Mouse (Mus musculus): ENCODE measurements around the gene Ripply2. TPM values are rescaled to one million over a fixed set of nuclear protein-coding genes. Genes with fewer than 3 reads are reported as not detected.
A peak's percentile ranks its signal among the peaks of the same experiment; 100 is the strongest.

Gene Ripply2
- polyA plus RNA-seq, 1 experiment from 2014 or later, result 4.3 TPM

DNA sequence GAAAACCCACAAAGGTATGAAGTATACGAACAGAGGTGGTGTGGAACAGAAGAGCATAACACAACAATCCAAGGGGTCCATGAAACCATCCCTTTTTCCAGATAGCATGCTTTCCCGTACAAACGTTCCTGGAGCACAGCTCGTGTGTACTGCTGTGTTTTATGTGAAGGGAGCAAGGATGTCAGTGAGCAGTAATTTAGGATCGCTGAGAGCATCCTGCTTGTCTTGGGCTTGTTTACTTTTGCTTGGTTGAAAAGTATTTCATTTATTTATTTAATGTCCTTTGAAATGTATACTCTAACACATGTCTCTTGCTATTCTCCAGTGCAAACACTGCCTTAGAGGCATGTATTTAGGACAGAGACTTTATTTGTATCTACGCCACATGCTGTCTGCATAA lies 30.2 kb upstream of the Ripply2 start:
- WGBS, result 86% methylated on average over 6 of the region's 6 CpGs
- Histone ChIP-seq H3K4me1 (ENCODE audit: control insufficient read depth, insufficient read depth, low read length) (no peaks in the 10 kb centered on the region), H3K4me2 (ENCODE audit: low read length) (no peak overlapping the region), H3K27ac (ENCODE audit: low read depth, low read length) (no peak overlapping the region), H3K9ac (ENCODE audit: low read length) (no peak overlapping the region), H3K27me3 (replicated peaks; ENCODE audit: control insufficient read depth, insufficient read depth, low read length) (no peaks in the 10 kb centered on the region), H3K4me3 (ENCODE audit: low read depth, low read length) (no peak overlapping the region), H3K9me3 (replicated peaks; ENCODE audit: control insufficient read depth, low read length) (no peaks in the 10 kb centered on the region), H3K36me3 (ENCODE audit: control insufficient read depth, insufficient read depth, low read length) (no peaks in the 10 kb centered on the region)
- DNase-seq (ENCODE audit: low spot score) (no peak), ATAC-seq (no peak)

DNA sequence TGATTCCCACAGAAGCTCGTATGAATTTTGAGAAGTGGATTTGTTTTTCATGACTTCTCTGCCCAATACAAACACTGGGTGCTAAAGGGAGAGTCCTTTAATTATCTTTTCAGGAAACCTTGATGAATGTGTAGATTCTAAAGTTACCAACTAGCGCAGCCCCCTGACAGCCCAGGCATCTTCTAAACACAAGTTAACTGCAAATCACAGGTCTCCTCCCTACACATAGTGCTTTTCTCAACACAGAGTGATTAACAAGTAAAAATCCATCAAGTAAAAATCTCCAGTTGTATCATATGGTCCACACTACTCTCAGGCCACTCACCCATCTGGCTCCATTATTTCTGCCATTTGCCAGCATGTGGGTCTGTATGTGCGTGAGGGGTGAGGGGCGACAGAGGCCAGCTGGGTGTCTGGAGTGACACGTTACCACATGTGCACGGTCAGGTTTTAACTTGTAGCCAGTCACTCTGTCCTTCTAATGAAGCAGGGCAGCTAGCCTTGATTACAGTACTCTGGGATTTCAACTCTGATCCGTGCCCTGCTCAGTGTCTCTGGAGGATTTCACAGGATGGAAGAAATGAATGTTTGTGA lies 28.5 kb upstream of the Ripply2 start:
- Histone ChIP-seq H3K9ac (ENCODE audit: low read length) (no peak overlapping the region), H3K4me3 (ENCODE audit: low read depth, low read length) (no peak overlapping the region), H3K27ac (ENCODE audit: low read depth, low read length) (no peak overlapping the region), H3K4me1 (ENCODE audit: control insufficient read depth, insufficient read depth, low read length) (no peaks in the 10 kb centered on the region), H3K36me3 (ENCODE audit: control insufficient read depth, insufficient read depth, low read length) (no peaks in the 10 kb centered on the region), H3K9me3 (replicated peaks; ENCODE audit: control insufficient read depth, low read length) (no peaks in the 10 kb centered on the region), H3K27me3 (replicated peaks; ENCODE audit: control insufficient read depth, insufficient read depth, low read length) (no peaks in the 10 kb centered on the region), H3K4me2 (ENCODE audit: low read length) (no peak overlapping the region)
- 79% methylated on average over 7 of the region's 7 CpGs for WGBS
- DNase-seq (ENCODE audit: low spot score), result no peak
- ATAC-seq, result no peak

DNA sequence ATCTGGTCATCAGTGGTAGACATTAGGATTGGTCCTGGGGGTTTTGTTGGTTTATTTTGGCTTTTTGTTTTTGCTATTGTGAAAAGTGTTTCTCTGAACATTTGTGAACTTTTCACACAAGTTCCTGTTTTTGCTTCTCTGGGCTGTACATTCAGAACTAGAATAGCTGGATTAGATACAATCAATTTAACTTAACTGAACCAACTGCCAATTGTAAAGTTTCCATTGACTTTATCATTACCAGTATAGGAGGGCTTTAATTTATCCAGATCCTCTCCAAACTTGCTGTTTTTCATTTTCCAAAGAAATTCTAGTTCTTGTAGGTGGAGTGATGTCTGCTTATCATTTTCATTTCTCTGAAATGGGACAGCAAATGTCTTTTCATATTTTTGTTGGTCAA lies 25.5 kb upstream of the Ripply2 start:
- H3K36me3 ChIP-seq (ENCODE audit: control insufficient read depth, insufficient read depth, low read length), result no peaks in the 10 kb centered on the region
- H3K4me2 ChIP-seq (ENCODE audit: low read length), result no peak overlapping the region
- ATAC-seq (no peak), DNase-seq (ENCODE audit: low spot score) (no peak)
- no peaks in the 10 kb centered on the region for H3K4me1 ChIP-seq (ENCODE audit: control insufficient read depth, insufficient read depth, low read length)
- no peak overlapping the region for H3K9ac ChIP-seq (ENCODE audit: low read length)
- no peaks in the 10 kb centered on the region for H3K27me3 ChIP-seq (replicated peaks; ENCODE audit: control insufficient read depth, insufficient read depth, low read length)
- no peak overlapping the region for H3K27ac ChIP-seq (ENCODE audit: low read depth, low read length)
- no peaks in the 10 kb centered on the region for H3K9me3 ChIP-seq (replicated peaks; ENCODE audit: control insufficient read depth, low read length)
- no peak overlapping the region for H3K4me3 ChIP-seq (ENCODE audit: low read depth, low read length)

DNA sequence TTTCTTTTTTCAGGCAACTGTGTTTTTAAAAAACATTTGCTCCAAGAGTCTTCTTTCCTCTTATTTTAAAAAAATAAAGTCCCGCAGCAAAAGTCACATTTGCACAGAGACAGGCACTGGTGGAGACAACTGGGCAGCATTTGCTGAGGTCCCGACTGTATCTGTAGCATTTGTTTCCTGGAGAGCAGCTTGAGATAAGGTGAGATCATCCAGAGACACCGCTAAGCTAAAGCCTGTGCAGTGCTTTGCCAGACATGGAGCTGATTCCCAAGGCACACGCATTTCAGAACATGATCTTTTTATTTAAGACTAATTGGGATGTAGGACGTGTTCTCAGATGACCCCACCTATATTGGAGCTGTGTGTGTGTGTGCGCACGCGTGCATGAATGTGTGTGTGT lies 23.6 kb upstream of the Ripply2 start:
- no peaks in the 10 kb centered on the region for H3K36me3 ChIP-seq (ENCODE audit: control insufficient read depth, insufficient read depth, low read length)

DNA sequence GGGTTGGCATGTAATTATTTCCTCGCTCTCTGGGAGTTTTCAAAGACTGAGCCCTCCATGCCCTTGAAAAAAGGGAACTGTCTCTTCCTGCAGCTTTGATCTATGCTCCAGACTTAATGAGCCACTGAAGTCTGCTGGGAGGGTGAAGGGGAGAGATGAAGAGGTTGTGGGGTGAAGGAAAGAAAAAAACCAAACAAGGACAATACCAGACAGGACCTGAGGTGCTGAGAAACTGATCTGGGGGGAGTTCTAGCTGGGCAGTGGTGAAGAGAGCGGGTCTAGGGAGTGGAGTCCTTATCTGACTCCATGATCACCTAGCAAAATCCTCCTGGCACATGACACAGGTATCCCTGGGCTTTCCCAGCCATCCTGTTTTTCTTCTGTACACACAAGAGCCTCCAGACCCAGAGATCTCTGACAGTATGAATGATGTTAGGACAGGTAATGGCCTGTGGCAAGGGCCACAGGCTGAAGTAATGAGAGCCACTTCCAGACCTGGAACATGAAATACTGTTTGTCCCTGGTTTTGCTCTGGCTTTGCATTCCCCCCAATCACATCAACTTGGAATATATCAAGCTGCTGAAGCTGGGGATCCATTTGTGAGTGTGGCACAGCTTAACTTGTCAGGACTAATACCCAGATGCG lies 18.2 kb upstream of the Ripply2 start:
- Histone ChIP-seq H3K27ac (ENCODE audit: low read depth, low read length) (no peak overlapping the region), H3K4me3 (ENCODE audit: low read depth, low read length) (no peak overlapping the region), H3K4me1 (ENCODE audit: control insufficient read depth, insufficient read depth, low read length) (no peaks in the 10 kb centered on the region), H3K9ac (ENCODE audit: low read length) (no peak overlapping the region), H3K36me3 (ENCODE audit: control insufficient read depth, insufficient read depth, low read length) (no peaks in the 10 kb centered on the region), H3K4me2 (ENCODE audit: low read length) (no peak overlapping the region), H3K9me3 (replicated peaks; ENCODE audit: control insufficient read depth, low read length) (no peaks in the 10 kb centered on the region), H3K27me3 (replicated peaks; ENCODE audit: control insufficient read depth, insufficient read depth, low read length) (no peaks in the 10 kb centered on the region)
- no peak for DNase-seq (ENCODE audit: low spot score)
- ATAC-seq, result no peak
- WGBS, result 70% methylated on average over 3 of the region's 3 CpGs

More for the DNA sequence above, 23.6 kb upstream of the Ripply2 start:
- DNase-seq (ENCODE audit: low spot score) (no peak), ATAC-seq (no peak)
- no peaks in the 10 kb centered on the region for H3K9me3 ChIP-seq (replicated peaks; ENCODE audit: control insufficient read depth, low read length)
- H3K4me2 ChIP-seq (ENCODE audit: low read length), result no peak overlapping the region
- H3K27me3 ChIP-seq (replicated peaks; ENCODE audit: control insufficient read depth, insufficient read depth, low read length), result no peaks in the 10 kb centered on the region
- no peak overlapping the region for H3K4me3 ChIP-seq (ENCODE audit: low read depth, low read length)
- no peaks in the 10 kb centered on the region for H3K4me1 ChIP-seq (ENCODE audit: control insufficient read depth, insufficient read depth, low read length)
- no peak overlapping the region for H3K9ac ChIP-seq (ENCODE audit: low read length)
- 89% methylated on average over 8 of the region's 8 CpGs for WGBS
- no peak overlapping the region for H3K27ac ChIP-seq (ENCODE audit: low read depth, low read length)

DNA sequence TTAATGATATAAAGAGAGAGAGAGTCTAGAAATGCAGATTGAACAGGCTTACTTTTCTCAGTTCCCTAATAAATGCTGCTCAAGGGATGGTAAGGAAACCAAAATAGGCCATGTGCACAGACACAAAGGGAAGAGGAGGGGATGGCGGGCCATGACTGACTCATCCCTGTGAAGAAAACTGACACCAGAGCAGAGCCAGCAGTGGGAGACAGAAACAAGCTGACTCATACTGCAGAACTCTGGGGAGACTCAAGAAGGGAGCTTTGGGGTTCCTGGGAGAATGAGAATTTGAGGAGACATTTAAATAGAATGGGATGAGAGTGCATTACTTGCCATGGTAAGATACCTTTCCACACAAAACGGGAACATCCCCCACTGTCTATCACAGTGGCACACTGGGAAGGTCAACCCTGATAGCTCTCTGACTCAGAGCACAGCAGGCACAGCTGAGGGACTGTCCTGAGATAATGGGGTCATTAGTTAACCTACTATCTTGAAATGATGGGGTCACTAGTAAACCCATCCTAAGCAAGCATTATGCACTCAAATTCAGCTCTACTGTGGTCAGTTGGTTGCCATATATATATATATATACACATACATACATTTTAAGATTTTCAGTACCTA lies 15.3 kb upstream of the Ripply2 start:
- no peaks in the 10 kb centered on the region for H3K9me3 ChIP-seq (replicated peaks; ENCODE audit: control insufficient read depth, low read length)
- H3K4me1 ChIP-seq (ENCODE audit: control insufficient read depth, insufficient read depth, low read length), result no peaks in the 10 kb centered on the region
- no peak for DNase-seq (ENCODE audit: low spot score)
- no peak overlapping the region for H3K4me3 ChIP-seq (ENCODE audit: low read depth, low read length)
- H3K4me2 ChIP-seq (ENCODE audit: low read length), result no peak overlapping the region
- no peaks in the 10 kb centered on the region for H3K27me3 ChIP-seq (replicated peaks; ENCODE audit: control insufficient read depth, insufficient read depth, low read length)
- 86% methylated on average over 2 of the region's 2 CpGs for WGBS
- H3K36me3 ChIP-seq (ENCODE audit: control insufficient read depth, insufficient read depth, low read length), result no peaks in the 10 kb centered on the region
- H3K27ac ChIP-seq (ENCODE audit: low read depth, low read length), result no peak overlapping the region
- no peak overlapping the region for H3K9ac ChIP-seq (ENCODE audit: low read length)
- no peak for ATAC-seq

DNA sequence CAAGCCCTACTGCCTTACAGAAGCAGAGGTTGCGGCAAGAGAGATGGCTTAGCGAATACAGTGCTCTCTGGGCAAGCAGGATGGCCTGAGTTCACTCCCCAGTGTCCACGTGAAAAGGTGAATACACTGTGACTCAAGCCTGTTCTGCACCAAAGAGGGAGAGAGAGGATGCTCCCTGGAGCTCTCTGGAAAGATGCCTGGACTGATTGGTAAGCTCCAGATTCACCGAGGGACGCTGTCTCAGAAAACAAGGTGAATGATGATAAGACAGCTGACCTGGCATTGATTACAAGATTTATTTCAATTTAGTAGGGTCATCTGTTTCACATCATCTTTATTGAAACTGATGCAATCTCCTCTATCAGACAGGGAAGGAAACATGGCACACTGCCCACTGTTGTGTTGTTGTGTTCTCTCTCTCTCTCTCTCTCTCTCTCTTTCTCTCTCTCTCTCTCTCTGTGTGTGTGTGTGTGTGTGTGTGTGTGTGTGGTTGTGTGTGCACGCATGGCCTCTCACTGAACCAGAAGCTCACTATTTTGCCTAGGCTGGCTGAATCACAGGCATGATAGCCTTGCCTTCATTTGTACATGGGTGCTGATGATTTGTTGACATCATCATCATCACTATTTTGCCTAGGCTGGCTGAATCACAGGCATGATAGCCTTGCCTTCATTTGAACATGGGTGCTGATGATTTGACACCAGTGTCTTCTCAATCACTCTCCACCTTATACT lies 10.5 kb upstream of the Ripply2 start:
- Histone ChIP-seq H3K9ac (ENCODE audit: low read length) (no peak overlapping the region), H3K9me3 (replicated peaks; ENCODE audit: control insufficient read depth, low read length) (no peaks in the 10 kb centered on the region), H3K4me1 (ENCODE audit: control insufficient read depth, insufficient read depth, low read length) (0 out of 2 replicates have a peak, but pooled peaks cover 3% of the 10 kb centered on the region), H3K4me2 (ENCODE audit: low read length) (no peak overlapping the region), H3K4me3 (ENCODE audit: low read depth, low read length) (no peak overlapping the region), H3K27me3 (replicated peaks; ENCODE audit: control insufficient read depth, insufficient read depth, low read length) (no peaks in the 10 kb centered on the region), H3K36me3 (ENCODE audit: control insufficient read depth, insufficient read depth, low read length) (no peaks in the 10 kb centered on the region), H3K27ac (ENCODE audit: low read depth, low read length) (no peak overlapping the region)
- 73% methylated on average over 6 of the region's 6 CpGs for WGBS
- ATAC-seq (no peak), DNase-seq (ENCODE audit: low spot score) (no peak)

DNA sequence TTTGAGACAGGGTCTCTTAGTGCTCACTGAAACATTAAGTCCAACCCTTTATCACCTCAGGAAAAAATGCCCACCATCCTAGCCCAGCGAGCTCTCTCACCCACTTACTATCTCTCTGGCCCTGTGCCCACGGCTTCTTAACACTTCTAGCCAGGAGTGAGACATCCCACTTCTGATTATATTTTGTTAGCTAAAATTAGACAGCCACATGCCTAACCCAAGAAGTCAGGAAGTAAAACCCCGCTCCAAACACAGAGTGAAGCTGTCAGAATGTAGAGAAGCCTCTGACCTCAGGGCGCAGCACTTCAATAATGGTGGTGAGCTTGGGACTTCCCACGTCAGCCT lies 9.9 kb upstream of the Ripply2 start:
- DNase-seq (ENCODE audit: low spot score) (no peak), ATAC-seq (no peak)
- WGBS, result 64% methylated on average over 5 of the region's 5 CpGs

DNA sequence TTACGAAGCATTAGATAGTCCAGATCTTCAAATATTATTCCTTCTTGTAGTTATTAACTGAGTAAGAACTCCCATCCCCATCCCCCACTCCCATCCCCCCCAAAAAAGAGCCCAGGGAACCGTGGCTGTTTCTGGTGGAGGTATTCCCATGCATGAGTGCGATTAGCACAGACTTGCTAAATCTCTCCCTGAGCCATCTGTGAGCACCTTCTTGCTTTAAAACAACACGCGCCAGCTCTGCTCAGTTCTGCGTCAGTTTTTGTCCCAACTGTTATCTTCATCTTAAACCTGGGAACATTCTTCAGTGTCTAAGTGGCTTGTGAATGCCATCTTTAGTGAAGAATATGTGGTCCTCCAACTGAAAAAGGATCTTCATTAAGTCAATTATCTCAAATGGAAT lies 6.8 kb upstream of the Ripply2 start:
- no peak overlapping the region for H3K9ac ChIP-seq (ENCODE audit: low read length)
- no peaks in the 10 kb centered on the region; the same call in 1 of the 2 replicates for H3K27me3 ChIP-seq (replicated peaks; ENCODE audit: control insufficient read depth, insufficient read depth, low read length)
- no peak overlapping the region for H3K27ac ChIP-seq (ENCODE audit: low read depth, low read length)
- 0 out of 2 replicates have a peak, but pooled peaks cover 3% of the 10 kb centered on the region for H3K4me1 ChIP-seq (ENCODE audit: control insufficient read depth, insufficient read depth, low read length)
- ATAC-seq (peak; percentile 56), DNase-seq (ENCODE audit: low spot score) (peak; percentile 44)
- no peak overlapping the region for H3K4me3 ChIP-seq (ENCODE audit: low read depth, low read length)
- 56% methylated on average over 6 of the region's 6 CpGs for WGBS
- H3K4me2 ChIP-seq (ENCODE audit: low read length), result no peak overlapping the region
- H3K9me3 ChIP-seq (replicated peaks; ENCODE audit: control insufficient read depth, low read length), result no peaks in the 10 kb centered on the region
- no peaks in the 10 kb centered on the region for H3K36me3 ChIP-seq (ENCODE audit: control insufficient read depth, insufficient read depth, low read length)

More for the DNA sequence above, 9.9 kb upstream of the Ripply2 start:
- Histone ChIP-seq H3K4me3 (ENCODE audit: low read depth, low read length) (no peak overlapping the region), H3K4me2 (ENCODE audit: low read length) (no peak overlapping the region), H3K9ac (ENCODE audit: low read length) (no peak overlapping the region), H3K36me3 (ENCODE audit: control insufficient read depth, insufficient read depth, low read length) (no peaks in the 10 kb centered on the region), H3K9me3 (replicated peaks; ENCODE audit: control insufficient read depth, low read length) (no peaks in the 10 kb centered on the region), H3K27me3 (replicated peaks; ENCODE audit: control insufficient read depth, insufficient read depth, low read length) (no peaks in the 10 kb centered on the region), H3K27ac (ENCODE audit: low read depth, low read length) (no peak overlapping the region), H3K4me1 (ENCODE audit: control insufficient read depth, insufficient read depth, low read length) (0 out of 2 replicates have a peak, but pooled peaks cover 3% of the 10 kb centered on the region)
